Mouse (Mus musculus) liver, postnatal 0 days (tissue): ENCODE results near the gene Faiml.

ENCODE experiments used
- CTCF ChIP-seq: sonication (generic); IDR thresholded peaks from 2 replicates; pipeline ENCODE4 v1.5.1; 2016; ENCODE audit warnings: antibody characterized with exemption, low read depth
- EP300 ChIP-seq: IDR thresholded peaks from 2 replicates; pipeline ENCODE4 v1.6.1; 2016; ENCODE audit warnings: antibody characterized with exemption, low read depth, mild to moderate bottlenecking

DNA sequence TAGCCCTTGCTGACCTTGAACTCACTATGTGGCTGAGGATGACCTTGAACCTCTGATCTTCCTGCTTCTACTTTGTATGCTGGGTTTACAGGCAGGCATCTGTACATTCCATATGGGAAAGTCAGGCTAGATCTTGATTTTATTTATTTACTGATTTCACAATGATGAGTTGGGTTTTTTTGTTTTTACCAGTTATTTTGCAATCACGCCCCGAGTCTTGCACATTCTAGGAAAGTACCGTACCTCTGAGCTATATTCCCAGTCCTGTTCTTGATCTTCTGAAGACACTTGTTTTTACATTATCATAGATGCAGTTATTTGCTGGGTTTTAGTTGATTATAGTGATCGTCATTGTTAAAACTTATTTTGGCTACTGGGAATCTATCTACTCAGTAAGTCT lies 11.9 kb upstream of the Faiml start:
- TF ChIP-seq CTCF = no peak
- no peak for TF ChIP-seq EP300
